Mouse (Mus musculus) G1E (cell line): ENCODE results near the gene Izumo4.

Experiments used
- CTCF ChIP-seq: IDR thresholded peaks from 2 replicates; pipeline ENCODE4 v1.5.1; 2012; ENCODE audit warnings: low read depth, low read length, inconsistent platforms, mixed read lengths
- GATA2 ChIP-seq: IDR thresholded peaks from 2 replicates; pipeline ENCODE4 v1.6.1; 2012; ENCODE audit warnings: low read depth, low read length, inconsistent platforms, borderline replicate concordance

DNA sequence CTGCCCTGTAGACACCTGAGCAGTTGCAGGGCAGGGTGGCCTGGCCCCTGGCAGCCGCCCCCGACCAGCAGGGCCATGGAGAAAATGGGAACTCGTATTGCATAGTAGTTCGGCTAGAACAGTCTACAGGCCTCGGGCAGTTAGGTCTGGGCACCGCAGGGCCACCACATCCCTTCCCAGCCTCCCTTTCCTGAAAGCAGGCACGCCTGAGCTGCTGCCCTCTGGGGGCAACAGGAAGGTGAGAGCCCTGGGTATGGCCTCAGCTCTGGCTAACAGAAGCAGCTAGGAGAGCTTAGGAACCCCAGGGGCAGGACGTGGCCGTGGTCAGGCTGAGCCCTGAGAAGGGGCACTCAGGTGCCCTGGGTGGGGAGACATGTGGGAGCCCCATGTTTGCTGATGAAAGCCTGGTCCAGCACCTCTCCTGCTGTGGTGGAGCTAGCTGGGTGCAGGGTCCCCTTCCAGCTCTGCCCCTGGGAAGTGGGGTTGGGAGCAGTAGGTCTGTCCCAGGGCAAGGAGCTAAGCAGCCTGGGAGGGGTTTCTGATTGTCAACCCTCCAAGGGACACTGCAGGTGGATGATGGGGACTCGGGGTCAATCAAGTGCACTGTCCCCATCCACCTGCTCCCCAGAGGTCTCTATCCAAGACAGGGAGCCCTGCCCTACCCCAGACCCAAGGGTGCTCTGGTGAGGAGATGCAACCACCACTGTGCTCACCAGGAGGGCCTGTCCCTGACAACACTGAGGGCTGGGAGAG is 35.8 kb upstream of the Izumo4 start:
- TF ChIP-seq CTCF, result no peak
- TF ChIP-seq GATA2, result no peak
